Mouse (Mus musculus): ENCODE measurements around the gene Treh.
"Not testable (repeated sequence)": the region's sequence is repeated elsewhere in the genome, so short reads cannot be mapped to it uniquely, and the experiment has no call there.

Gene Treh

GRCm38 (mm10) chr9:44673005-44673404, at the start of gene Treh:
Gene Treh (plus strand): TSS chr9:44673233.
- in situ Hi-C loops (cut with MboI; ENCODE audit: low pct_unique_long_range_greater_than_20kb in 1 of 2, low sequenced_read_pairs in 2 of 2, unreplicated experiment in 1 of 2), result no loop called here

DNA sequence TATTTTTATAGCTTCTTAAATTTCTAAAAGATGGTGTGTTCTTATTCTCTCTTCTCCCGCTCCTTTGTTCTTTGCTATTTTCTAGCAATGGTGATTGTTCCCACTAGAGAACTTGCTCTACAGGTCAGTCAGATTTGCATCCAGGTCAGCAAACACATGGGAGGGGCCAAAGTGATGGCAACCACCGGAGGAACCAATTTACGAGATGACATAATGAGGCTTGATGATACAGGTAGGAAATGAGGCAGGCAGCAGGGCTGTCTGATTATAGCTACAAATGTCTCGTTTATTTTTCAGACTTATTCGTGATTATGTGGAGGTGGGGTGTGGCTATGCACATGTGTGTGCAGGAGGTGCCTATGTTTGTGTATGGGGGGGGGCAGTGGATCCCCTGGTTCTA, 48.6 kb upstream of the Treh start:
- in situ Hi-C loops (cut with MboI; ENCODE audit: low pct_unique_long_range_greater_than_20kb in 1 of 2, low sequenced_read_pairs in 2 of 2, unreplicated experiment in 1 of 2), result no loop called here

DNA sequence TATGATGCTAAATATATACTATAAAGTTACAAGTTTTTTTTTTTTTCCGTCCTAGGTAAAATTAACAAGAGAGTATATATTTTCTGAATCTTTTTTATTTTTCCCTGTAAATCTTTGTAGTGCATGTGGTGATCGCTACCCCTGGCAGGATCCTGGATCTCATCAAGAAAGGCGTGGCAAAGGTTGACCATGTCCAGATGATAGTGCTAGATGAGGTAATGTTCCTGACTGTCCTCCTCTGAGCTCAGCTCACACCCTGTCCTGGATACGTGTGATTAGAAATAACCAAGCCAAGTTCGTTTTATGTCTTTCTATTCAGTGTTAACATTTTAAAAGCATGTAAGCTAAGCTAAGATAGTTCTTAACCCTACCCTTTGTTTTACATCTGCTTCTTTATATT, 46.8 kb upstream of the Treh start:
- in situ Hi-C loops (cut with MboI; ENCODE audit: low pct_unique_long_range_greater_than_20kb in 1 of 2, low sequenced_read_pairs in 2 of 2, unreplicated experiment in 1 of 2), result no loop called here

DNA sequence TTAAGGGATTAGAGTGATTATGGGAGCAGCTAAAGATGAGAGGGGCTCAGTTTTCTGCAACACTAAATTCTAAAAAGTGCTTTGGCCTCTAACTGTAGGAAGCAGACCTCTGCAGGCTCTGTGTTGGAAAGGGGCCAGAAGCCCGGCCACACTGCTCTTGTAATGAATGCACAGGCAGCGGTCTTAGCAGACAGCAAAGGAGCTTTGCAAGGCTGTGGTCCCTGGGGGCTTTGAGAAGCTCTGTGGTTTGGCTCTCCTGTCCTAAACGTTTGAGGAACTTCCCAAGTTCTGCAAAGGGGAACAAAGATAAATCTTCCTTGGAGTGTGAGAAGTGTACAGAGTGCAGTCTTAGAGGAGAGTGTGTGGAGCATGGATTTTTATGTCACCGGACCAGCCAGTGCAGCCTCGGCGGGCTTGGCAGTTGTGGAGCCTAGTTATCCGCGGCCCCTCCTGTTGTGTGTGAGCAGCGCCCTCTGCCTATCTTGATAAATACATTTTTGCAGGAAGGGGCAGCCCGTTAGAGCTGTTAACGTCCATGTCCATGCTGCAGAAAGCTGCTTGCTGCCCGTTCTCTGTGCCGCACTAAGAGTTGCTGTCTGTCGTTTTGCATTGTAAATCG, 35.4 kb upstream of the Treh start:
- in situ Hi-C loops (cut with MboI; ENCODE audit: low pct_unique_long_range_greater_than_20kb in 1 of 2, low sequenced_read_pairs in 2 of 2, unreplicated experiment in 1 of 2), result no loop called here

- in situ Hi-C loops (cut with MboI; ENCODE audit: low pct_unique_long_range_greater_than_20kb in 1 of 2, low sequenced_read_pairs in 2 of 2, unreplicated experiment in 1 of 2), result not testable (repeated sequence)
Measured at GRCm38 (mm10) chr9:44638726-44639125, 34.3 kb upstream of the Treh start.

GRCm38 (mm10) chr9:44640028-44640427, 33.0 kb upstream of the Treh start:
- in situ Hi-C loops (cut with MboI; ENCODE audit: low pct_unique_long_range_greater_than_20kb in 1 of 2, low sequenced_read_pairs in 2 of 2, unreplicated experiment in 1 of 2), result not testable (repeated sequence)

GRCm38 (mm10) chr9:44640646-44641357, 32.2 kb upstream of the Treh start:
- in situ Hi-C loops (cut with MboI; ENCODE audit: low pct_unique_long_range_greater_than_20kb in 1 of 2, low sequenced_read_pairs in 2 of 2, unreplicated experiment in 1 of 2), result no loop called here

GRCm38 (mm10) chr9:44641616-44642015, 31.4 kb upstream of the Treh start:
- in situ Hi-C loops (cut with MboI; ENCODE audit: low pct_unique_long_range_greater_than_20kb in 1 of 2, low sequenced_read_pairs in 2 of 2, unreplicated experiment in 1 of 2), result no loop called here

- in situ Hi-C loops (cut with MboI; ENCODE audit: low pct_unique_long_range_greater_than_20kb in 1 of 2, low sequenced_read_pairs in 2 of 2, unreplicated experiment in 1 of 2), result no loop called here
Measured at GRCm38 (mm10) chr9:44643103-44643502, 29.9 kb upstream of the Treh start.

DNA sequence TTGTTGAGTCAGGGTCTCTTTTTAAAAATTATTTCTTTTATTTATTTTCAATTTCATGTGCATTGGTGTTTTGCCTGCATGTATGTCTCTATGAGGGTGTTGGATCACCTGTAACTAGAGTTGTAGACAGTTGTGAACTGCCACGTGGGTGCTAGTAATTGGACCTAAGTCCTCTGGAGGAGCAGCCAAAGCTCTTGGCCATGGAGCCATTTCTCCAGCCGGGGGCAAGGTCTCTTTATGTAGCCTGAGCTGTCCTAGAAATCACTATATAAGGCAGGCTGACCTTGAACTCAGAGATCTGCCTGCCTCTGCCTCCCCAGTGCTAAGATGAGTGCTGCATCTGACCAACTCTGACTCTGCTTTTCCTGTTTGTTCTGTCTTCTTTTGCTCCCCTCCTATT, 28.8 kb upstream of the Treh start:
- in situ Hi-C loops (cut with MboI; ENCODE audit: low pct_unique_long_range_greater_than_20kb in 1 of 2, low sequenced_read_pairs in 2 of 2, unreplicated experiment in 1 of 2), result no loop called here

- in situ Hi-C loops (cut with MboI; ENCODE audit: low pct_unique_long_range_greater_than_20kb in 1 of 2, low sequenced_read_pairs in 2 of 2, unreplicated experiment in 1 of 2), result no loop called here
Measured at GRCm38 (mm10) chr9:44645481-44645880, 27.6 kb upstream of the Treh start.

GRCm38 (mm10) chr9:44645924-44646323, 27.1 kb upstream of the Treh start:
- in situ Hi-C loops (cut with MboI; ENCODE audit: low pct_unique_long_range_greater_than_20kb in 1 of 2, low sequenced_read_pairs in 2 of 2, unreplicated experiment in 1 of 2), result no loop called here

- in situ Hi-C loops (cut with MboI; ENCODE audit: low pct_unique_long_range_greater_than_20kb in 1 of 2, low sequenced_read_pairs in 2 of 2, unreplicated experiment in 1 of 2), result no loop called here
Measured at GRCm38 (mm10) chr9:44646366-44646765, 26.7 kb upstream of the Treh start.

GRCm38 (mm10) chr9:44647026-44647425, 26.0 kb upstream of the Treh start:
- in situ Hi-C loops (cut with MboI; ENCODE audit: low pct_unique_long_range_greater_than_20kb in 1 of 2, low sequenced_read_pairs in 2 of 2, unreplicated experiment in 1 of 2), result no loop called here

DNA sequence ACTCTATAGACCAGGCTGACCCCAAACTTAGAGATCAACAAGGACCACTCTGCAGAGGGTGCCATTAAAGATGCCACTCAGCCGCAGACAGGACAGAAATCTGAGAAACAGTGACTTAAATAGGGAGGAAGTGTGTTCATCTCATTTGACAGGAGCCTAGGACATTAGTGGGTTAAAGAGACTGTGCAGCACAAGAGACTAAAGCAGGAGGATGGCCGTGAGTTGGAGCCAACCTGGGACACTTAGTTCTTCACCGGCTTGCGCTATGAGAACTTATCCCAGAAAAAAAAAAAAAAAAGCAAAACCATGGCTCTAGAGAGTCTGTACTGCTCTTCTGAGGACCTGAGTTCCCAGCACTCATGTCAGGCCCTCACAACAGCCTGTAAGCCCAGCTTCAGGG, 25.4 kb upstream of the Treh start:
- in situ Hi-C loops (cut with MboI; ENCODE audit: low pct_unique_long_range_greater_than_20kb in 1 of 2, low sequenced_read_pairs in 2 of 2, unreplicated experiment in 1 of 2), result no loop called here

GRCm38 (mm10) chr9:44648881-44649281, 24.2 kb upstream of the Treh start:
- in situ Hi-C loops (cut with MboI; ENCODE audit: low pct_unique_long_range_greater_than_20kb in 1 of 2, low sequenced_read_pairs in 2 of 2, unreplicated experiment in 1 of 2), result no loop called here

GRCm38 (mm10) chr9:44652027-44652426, 21.0 kb upstream of the Treh start:
- in situ Hi-C loops (cut with MboI; ENCODE audit: low pct_unique_long_range_greater_than_20kb in 1 of 2, low sequenced_read_pairs in 2 of 2, unreplicated experiment in 1 of 2), result no loop called here

DNA sequence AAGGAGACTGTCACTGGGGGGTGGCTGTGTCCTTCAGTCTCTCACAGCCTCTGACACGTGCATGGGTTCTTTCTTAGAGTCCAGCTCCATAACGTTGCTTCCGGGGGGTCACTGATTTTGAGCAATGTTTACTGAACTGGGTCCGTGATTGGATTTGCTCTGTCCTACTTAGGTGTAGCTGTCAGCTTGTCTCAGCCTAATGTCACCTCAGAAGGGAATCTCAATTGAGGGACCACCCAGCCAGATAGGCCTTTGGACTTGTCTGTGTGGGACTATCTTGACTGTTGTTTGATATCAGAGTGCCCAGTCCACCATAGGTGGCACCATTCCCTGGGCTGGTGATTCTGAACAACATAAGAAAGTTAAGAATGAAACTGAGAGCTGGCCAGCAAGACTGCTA, 19.1 kb upstream of the Treh start:
- in situ Hi-C loops (cut with MboI; ENCODE audit: low pct_unique_long_range_greater_than_20kb in 1 of 2, low sequenced_read_pairs in 2 of 2, unreplicated experiment in 1 of 2), result no loop called here

DNA sequence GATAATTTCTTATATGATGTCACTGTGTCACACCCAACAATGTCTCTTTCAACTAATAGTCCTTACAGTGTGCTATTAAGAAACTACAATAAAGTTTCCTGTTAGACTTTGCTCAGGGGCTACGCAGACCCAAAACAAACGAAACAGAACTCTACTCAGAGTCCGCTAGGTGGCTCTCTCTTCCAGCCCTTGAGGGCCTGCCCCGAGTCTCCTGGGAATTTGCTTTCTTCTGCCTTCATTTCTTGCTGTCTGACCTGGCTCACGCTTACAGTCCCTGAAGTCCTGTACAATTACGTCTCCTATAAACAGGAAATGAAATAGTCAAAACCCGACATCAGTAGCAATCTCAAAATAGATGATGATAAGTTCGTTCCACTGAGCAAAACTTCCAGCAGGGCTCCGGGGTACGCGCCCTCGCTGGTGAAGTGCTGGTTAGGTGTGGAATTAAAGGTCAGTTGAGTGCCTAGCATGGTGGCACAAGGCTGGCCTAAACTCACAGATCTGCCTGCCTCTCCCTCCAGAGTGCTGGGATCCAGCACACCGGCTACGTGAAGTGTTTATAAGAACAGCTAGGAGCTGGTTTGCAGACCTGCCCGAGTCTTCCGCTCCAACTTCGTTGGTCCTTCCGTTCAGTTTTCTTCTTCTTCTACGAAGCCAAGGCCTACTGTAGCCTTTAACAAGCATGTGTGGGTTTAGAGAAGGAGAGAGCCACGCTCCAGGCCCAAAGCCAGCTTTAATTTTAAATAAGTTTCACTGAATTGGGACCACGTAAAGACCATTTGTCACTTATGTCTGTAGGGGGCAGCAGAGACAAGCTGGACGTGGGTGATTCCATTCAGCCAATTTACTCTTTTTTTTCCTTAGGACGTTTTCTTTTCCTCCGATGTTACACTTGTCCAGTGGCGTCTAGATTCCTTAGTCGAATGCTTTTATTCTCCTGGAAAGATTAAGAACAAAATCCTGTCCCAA, 17.7 kb upstream of the Treh start:
- in situ Hi-C loops (cut with MboI; ENCODE audit: low pct_unique_long_range_greater_than_20kb in 1 of 2, low sequenced_read_pairs in 2 of 2, unreplicated experiment in 1 of 2), result no loop called here

Data from mouse embryonic stem cell (cell line).